Mouse (Mus musculus): ENCODE results near the gene Pa2g4. TPM values are rescaled to one million over a fixed set of nuclear protein-coding genes. Genes with fewer than 3 reads are reported as not detected.

Pa2g4 gene
- total RNA-seq, 2 experiments from 2014 or later: 43.4 to 50.5 TPM

- intact Hi-C loops (cut with DNase I): no loop called here
- DNase-seq: no peak
These were observed 21.6 kb downstream of the Pa2g4 start for GRCm38 (mm10) chr10:128544151-128544657.

DNA sequence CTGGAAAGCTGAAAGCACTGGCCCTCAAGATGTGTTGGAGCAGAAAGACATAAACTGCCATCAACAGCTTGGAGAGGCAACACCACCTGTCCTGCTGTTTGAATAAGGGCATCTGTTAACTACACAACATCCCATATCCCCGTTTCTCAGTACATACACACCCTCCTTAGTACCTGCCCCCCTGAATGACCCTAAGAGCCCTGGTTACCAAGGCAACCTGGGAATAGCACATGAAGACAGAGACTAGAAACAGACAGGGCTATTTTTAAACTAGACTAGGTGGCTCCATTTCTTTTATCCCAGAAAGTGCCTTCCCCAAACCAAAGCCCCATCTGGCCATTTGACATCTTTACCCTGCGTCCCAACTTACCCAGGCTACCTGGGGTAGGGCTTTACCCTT is 22.7 kb downstream of the Pa2g4 start:
- intact Hi-C loops (cut with DNase I): no loop called here
- DNase-seq: no peak

DNA sequence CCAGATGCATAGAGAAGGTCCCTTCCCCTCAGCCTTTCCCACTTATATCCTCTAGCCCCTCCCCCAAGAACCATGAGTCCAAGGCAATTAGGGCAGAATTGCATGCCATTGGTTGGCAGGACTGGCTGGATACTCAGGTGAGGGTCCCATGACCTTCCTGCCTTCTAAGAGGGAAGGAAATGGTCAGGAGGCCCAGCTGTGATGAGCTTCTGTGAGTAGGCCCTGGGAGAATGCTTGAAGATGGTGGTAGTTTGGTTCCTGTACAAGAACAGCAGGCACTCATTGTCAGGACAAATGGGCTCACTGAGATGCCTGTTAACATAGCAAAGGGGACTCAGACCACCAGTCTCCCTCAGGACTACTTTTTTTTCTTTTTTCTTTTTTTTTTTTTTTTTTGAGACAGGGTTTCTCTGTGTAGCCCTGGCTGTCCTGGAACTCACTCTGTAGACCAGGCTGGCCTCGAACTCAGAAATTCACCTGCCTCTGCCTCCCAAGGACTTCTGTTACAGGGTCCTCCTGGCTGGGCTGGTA is 27.4 kb downstream of the Pa2g4 start:
- intact Hi-C loops (cut with DNase I): no loop called here
- DNase-seq: no peak

- intact Hi-C loops (cut with DNase I): loop anchor here (1.0 to 2.0 kb wide), 3 partner anchors 17 to 77 kb away; partner anchors contain the start of gene Smarcc2
- peak; percentile 88 to 91 for DNase-seq
These were observed 29.4 kb downstream of the Pa2g4 start for GRCm38 (mm10) chr10:128536266-128536940.

- intact Hi-C loops (cut with DNase I): loop anchor here (1.0 to 2.0 kb wide), 3 partner anchors 16 to 76 kb away; partner anchors contain the start of gene Smarcc2
- DNase-seq: no peak
These were observed 30.0 kb downstream of the Pa2g4 start for GRCm38 (mm10) chr10:128535624-128536265.

GRCm38 (mm10) chr10:128535206-128535605 is 30.6 kb downstream of the Pa2g4 start:
- no peak for DNase-seq
- intact Hi-C loops (cut with DNase I): no loop called here

DNA sequence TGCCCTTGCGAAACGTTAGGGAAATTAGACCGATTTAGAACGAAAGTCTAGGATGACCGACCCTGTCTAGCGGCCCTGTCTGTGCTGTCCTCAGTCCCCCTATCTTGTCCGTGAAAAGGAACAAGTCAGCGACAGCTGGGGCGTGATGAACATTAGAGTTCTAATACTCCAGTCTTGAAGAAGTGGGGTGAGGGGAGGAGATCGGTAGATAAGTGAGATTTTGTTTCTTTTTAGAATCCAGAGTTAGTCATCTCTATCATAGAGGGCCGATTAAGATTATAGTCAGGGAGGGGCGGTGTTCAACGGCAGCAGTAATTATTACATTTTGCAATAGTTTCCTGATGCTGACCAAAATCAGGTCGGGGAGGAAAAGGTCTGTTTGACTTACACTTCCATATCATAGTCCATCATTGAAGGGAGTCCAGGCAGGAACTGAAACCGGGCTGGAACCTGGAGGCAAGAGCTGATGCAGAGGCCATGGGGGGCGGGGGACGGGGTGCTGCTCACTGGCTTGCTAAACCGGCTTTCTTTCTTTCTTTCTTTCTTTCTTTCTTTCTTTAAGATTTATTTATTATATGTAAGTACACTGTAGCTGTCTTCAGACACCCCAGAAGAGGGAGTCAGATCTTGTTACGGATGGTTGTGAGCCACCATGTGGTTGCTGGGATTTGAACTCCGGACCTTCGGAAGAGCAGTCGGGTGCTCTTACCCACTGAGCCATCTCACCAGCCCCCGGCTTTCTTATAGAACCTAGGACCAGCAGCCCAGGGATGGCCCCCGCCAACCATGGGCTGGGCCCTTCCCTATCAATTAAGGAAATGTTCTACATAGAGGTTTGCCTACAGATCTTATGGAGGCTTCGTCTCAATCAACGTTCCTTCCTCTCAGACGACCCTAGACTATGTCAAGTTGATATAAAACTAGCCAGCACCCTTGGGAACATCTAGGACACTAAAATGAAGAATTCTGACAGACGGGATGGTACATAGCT is 39.1 kb downstream of the Pa2g4 start:
- DNase-seq: no peak
- intact Hi-C loops (cut with DNase I): loop anchor here (5.0 kb wide), 1 partner anchor 34 kb away; the partner anchor contains the start of gene Myl6

- intact Hi-C loops (cut with DNase I): loop anchor here (2.0 to 5.0 kb wide), 2 partner anchors 23 to 33 kb away; partner anchors contain the start of gene Myl6
- peak; percentile 87 to 91 for DNase-seq
These were observed 40.0 kb downstream of the Pa2g4 start, which contains the start of gene Esyt1 for GRCm38 (mm10) chr10:128525671-128526308. Esyt1 (minus strand) TSS chr10:128525871.

- DNase-seq: peak; percentile 61 to 64
- intact Hi-C loops (cut with DNase I): loop anchor here (2.0 to 5.0 kb wide), 2 partner anchors 22 to 33 kb away; partner anchors contain the start of gene Myl6
These were observed 40.8 kb downstream of the Pa2g4 start for GRCm38 (mm10) chr10:128524732-128525662.

DNA sequence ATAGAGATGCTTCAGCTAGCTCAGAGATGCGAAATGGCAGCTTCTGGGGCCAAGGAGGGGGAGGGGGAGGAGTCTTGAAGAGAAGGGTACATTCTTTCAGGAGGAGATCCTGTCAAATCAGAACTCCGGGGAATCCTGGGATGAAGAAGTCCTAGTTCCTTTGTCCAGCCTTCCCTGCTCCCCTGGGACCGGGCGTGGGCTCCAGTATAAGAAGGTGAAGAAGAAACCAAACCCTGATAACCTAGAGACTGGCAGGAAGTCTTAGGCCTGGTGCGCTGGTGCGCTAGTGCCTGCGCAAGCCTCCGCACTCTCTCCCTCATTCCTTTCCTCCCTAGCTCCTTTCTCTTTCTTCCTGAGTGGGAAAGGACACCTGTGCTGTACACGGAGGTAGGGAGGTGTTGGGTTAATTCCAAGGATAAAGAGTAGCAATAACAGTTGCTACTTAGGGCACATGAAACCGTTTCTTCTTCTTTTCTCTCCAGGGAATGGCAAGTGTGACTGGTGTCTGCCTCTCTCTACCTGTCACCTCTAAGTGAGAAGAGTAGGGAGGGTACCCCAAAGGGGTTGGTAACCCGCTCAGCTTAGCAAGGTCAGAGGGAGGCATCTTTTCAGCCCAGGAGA is 41.6 kb downstream of the Pa2g4 start:
- no peak for DNase-seq
- intact Hi-C loops (cut with DNase I): loop anchor here (2.0 kb wide), 1 partner anchor 21 kb away; no protein-coding TSS in a partner anchor

- DNase-seq: no peak
- intact Hi-C loops (cut with DNase I): no loop called here
These were observed 43.4 kb downstream of the Pa2g4 start for GRCm38 (mm10) chr10:128522351-128522750.

DNA sequence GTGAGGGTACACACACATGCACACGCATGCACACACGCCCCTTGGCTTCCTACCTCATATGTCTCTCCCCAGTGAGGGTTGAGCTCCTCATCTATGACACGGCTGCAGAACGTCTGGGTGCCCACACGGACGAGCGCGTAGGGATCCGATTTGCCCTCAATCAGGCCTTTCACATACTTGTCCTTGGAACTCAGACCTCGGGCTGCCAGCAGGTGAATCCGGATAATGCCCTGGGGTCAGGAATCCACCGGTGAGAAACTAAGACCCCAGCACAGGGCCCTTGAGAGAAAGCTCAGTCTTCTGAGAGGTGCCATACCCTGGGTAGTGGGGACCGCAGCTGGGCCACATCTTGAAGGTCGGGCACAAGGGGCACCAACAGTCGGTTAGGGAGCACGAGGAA is 45.2 kb downstream of the Pa2g4 start:
- intact Hi-C loops (cut with DNase I): no loop called here
- DNase-seq: no peak

DNA sequence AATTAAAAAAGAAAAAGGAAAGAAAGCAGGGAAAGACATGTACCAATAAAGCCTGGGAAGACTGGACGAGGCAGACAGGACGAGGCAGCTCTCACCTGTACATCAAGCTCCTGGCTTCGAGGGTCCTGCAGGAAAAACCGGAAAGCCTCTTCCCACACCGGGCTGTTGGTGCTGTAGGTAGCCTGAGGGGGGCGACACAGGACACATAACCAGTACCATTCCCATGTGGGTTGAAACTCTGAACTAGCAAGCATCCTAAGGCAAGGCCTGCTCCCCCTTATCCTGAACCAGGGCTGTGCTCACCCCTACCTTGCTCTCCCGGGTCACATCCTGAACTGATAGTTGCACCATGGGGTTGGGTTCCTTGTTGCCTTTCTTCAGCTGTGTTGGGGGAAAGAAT is 47.0 kb downstream of the Pa2g4 start:
- peak; percentile 58 to 59 for DNase-seq
- intact Hi-C loops (cut with DNase I): loop anchor here (1.0 kb wide), 1 partner anchor 17 kb away; no protein-coding TSS in a partner anchor

DNA sequence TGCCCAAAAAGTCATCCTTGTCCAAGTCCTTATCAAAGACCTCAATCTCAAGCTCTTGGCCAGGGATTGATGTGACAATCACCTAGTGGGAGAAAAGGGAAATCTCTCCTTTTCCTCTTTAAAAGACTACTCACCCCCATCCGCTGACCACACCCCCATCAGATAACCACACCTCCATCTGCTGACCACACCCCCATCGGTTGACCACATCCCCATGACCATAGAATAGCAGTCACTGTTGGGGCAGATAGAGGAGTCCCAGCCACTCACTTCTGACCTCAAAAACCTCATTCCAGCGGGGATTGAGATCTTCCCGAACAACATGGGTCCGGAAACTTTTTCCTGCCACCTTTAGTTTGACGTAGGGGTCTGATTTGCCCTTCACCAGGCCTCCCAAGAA is 49.1 kb downstream of the Pa2g4 start:
- intact Hi-C loops (cut with DNase I): no loop called here
- no peak for DNase-seq

DNA sequence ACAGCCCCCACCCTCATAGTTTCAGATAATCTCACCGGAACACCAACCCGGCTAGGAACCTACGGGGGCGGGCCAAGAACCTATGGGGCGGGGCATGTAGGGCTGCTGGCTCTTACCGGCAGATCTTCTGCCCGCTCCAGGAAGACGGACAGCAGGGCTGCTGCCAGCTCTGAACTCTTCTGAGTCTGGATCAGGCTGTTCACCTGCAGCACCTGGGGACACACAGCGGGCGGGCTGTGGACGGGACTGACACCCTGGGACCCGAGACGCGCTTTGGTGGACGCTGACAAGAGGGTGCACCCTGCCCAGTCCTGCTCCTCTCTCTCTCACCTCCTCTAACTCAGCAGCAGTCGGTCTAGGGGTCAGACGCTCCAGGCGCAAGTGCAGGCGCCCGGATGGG is 49.8 kb downstream of the Pa2g4 start:
- DNase-seq: no peak
- intact Hi-C loops (cut with DNase I): no loop called here

- DNase-seq: no peak
- intact Hi-C loops (cut with DNase I): no loop called here
These were observed 50.7 kb downstream of the Pa2g4 start for GRCm38 (mm10) chr10:128515044-128515443.

DNA sequence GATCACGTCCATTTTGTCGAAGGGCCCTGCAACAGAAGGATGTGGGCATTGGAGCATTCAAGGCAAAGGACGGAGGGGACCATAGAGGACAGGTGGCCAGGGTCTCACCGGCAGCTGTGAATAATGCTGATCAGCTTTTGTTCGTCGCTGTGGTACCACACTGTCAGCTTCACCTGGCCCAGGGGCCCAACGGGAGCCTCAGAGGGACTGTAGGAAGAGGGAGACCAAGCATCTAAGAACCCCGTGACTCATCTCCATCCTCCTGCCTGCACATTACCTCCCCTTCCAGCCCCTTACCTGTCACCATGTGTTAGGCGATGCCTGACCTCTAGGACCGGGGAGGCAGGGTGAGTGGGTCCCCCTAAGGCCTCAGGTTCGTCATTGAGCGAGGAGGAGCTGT is 54.0 kb downstream of the Pa2g4 start:
- intact Hi-C loops (cut with DNase I): no loop called here
- no peak for DNase-seq

- no peak for DNase-seq
- intact Hi-C loops (cut with DNase I): no loop called here
These were observed 54.6 kb downstream of the Pa2g4 start for GRCm38 (mm10) chr10:128511189-128511588.

Data from heart, postnatal 36 days (tissue).